Mouse (Mus musculus) hindbrain, embryonic 15.5 days (tissue): ENCODE results near the gene 6030468B19Rik. TPM values are rescaled to one million over a fixed set of nuclear protein-coding genes. Genes with fewer than 3 reads are reported as not detected.
"Not testable (repeated sequence)": the region's sequence is repeated elsewhere in the genome, so short reads cannot be mapped to it uniquely, and the experiment has no call there.

Experiments
- ATAC-seq: fragments of 200-750 bp; cut with Nextera tagmentation; 2 replicates; pipeline ENCODE4 v1.8.0; 2017; ENCODE audit warnings: low read depth, moderate number of reproducible peaks, moderate TSS enrichment; ENCODE audit not compliant: low FRiP score
- H3K27ac ChIP-seq: fragments of 300-500 bp; sonication (generic); replicated peaks from 2 replicates; pipeline ENCODE4 v1.5.1; 2015; ENCODE audit warnings: mild to moderate bottlenecking, inconsistent platforms
- H3K27me3 ChIP-seq: fragments of 300-500 bp; sonication (generic); 2 replicates; pipeline ENCODE4 v1.6.1; 2015; ENCODE audit warnings: control low read depth, inconsistent platforms
- H3K36me3 ChIP-seq: fragments of 300-500 bp; sonication (generic); 2 replicates; pipeline ENCODE4 v1.6.1; 2015; ENCODE audit warnings: control low read depth, inconsistent platforms
- H3K4me1 ChIP-seq: fragments of 300-500 bp; sonication (generic); replicated peaks from 2 replicates; pipeline ENCODE4 v1.6.1; 2015; ENCODE audit warnings: control low read depth, inconsistent platforms
- H3K4me2 ChIP-seq: fragments of 300-500 bp; sonication (generic); 2 replicates; pipeline ENCODE4 v1.6.1; 2015; ENCODE audit warnings: moderate library complexity, mild to moderate bottlenecking, inconsistent platforms
- H3K4me3 ChIP-seq: fragments of 300-500 bp; sonication (generic); 2 replicates; pipeline ENCODE4 v1.5.1; 2015; ENCODE audit warnings: mild to moderate bottlenecking, inconsistent platforms
- H3K9ac ChIP-seq: fragments of 300-500 bp; sonication (generic); 2 replicates; pipeline ENCODE4 v1.6.1; 2015; ENCODE audit warnings: inconsistent platforms
- H3K9me3 ChIP-seq: fragments of 300-500 bp; sonication (generic); 2 replicates; pipeline ENCODE4 v1.6.1; 2016; ENCODE audit warnings: control low read depth, inconsistent platforms
- WGBS: fragments of 180-500 bp; shearing (Covaris S2); methylation state at CpG from one replicate; pipeline ENCODE4 v1.1.7; 2015; 5-methylcytosine and 5-hydroxymethylcytosine counted together
- polyA plus RNA-seq: library from polyadenylated mRNA; unstranded; fragments of >200 nt; fragmentation: Nextera tagmentation; extraction: Ambion mirVana; gene quantifications from 2 replicates; pipeline ENCODE4 v1.2.1, GENCODE M21; 2015

The 6030468B19Rik gene
- polyA plus RNA-seq, 1 experiment from 2014 or later = not detected

DNA sequence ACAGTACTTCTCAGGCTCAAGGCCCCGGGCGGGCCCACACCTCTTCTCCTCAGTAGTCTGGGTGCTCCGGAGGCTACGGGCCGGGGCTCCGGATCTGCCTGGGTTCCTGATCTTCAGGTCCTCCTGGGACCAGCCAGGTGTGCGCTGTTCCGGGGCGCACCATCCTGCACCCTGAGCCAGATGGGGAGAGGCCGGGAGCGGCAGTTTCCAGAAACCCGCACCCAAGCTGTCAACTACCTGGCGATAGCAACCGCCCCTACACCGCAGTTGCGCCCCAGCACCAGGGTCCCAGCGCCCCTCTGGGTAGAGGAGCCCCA, 17.3 kb upstream of the 6030468B19Rik start:
- Histone ChIP-seq H3K4me1 (peaks cover 46% of the 10 kb centered on the region), H3K27me3 (peaks cover 30% of the 10 kb centered on the region), H3K4me3 (peak overlapping the region; percentile 30), H3K4me2 (peak overlapping the region; percentile 53), H3K9me3 (no peaks in the 10 kb centered on the region), H3K36me3 (no peaks in the 10 kb centered on the region), H3K27ac (peak overlapping the region; percentile 80), H3K9ac (peak overlapping the region; percentile 23; the same call in 1 of the 2 replicates)
- WGBS = 5% methylated on average over 17 of the region's 17 CpGs
- no peak for ATAC-seq

DNA sequence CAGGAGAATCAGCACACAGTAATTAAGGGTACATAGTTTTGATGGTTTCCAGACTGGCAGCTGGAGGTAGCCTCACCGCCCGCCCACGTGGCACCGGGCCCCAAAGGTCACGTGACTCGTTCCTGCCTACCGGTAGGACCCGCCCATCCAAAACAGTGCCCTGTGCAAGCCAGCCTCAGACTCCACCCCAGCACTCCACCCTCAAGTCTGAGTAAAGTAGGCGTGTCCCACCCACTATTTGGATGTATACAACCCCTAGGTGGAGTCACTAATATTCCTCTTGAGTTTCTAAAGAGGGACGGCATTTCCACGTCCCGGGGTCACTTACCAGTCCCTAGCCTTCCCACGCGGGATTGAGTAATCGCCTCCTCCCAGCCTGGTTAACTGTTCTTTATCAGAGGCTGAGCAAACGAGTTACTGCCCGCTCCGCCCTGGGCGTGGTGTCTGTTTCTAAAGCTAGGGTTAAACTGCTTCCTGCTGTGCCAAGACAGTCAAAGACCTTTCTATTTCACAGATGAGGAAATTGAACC, 16.8 kb upstream of the 6030468B19Rik start:
- Histone ChIP-seq H3K4me3 (peak overlapping the region; percentile 30), H3K9ac (0 out of 2 replicates have a peak overlapping the region, but pooled peaks have one; percentile 23), H3K27ac (peak overlapping the region; percentile 52), H3K27me3 (peaks cover 30% of the 10 kb centered on the region), H3K4me1 (peaks cover 46% of the 10 kb centered on the region), H3K36me3 (no peaks in the 10 kb centered on the region), H3K4me2 (peak overlapping the region; percentile 53), H3K9me3 (no peaks in the 10 kb centered on the region)
- WGBS = 5% methylated on average over 19 of the region's 19 CpGs
- ATAC-seq = no peak

DNA sequence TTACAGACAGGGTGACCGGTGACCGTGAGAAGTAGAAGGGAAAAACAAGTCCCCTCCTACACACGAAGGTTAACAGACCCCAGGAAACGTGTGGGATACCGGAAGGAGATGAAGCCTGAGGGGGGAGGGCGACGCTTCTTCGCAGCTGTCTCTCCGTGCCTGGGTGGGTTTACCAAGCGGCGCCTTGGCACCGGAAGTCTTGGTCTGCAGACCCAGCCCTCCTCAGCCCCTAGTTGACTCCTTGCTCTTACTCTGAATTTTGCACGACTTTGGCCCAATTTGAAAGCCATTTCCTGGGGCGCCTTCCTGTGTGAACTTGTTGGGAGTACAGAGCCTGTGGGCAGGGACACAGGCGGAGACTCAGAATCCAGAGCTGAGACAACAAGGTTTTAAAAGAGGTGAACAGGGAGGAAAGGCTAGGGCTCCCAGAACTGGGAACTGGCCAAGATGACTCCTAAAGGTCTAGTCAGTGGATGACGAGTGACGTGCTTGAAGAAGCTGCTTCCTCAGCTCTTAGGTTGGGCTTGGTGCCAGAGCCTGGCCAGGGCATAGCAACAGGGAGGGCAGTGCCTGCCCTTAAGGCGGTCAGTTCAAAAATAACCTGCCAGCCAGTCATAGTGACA, 16.1 kb upstream of the 6030468B19Rik start:
- Histone ChIP-seq H3K4me3 (no peak overlapping the region), H3K4me2 (peak overlapping the region; percentile 53), H3K4me1 (peaks cover 46% of the 10 kb centered on the region), H3K9ac (no peak overlapping the region), H3K9me3 (no peaks in the 10 kb centered on the region), H3K27me3 (peaks cover 30% of the 10 kb centered on the region), H3K27ac (peak overlapping the region; percentile 52), H3K36me3 (no peaks in the 10 kb centered on the region)
- ATAC-seq = no peak
- WGBS = 23% methylated on average over 18 of the region's 18 CpGs

DNA sequence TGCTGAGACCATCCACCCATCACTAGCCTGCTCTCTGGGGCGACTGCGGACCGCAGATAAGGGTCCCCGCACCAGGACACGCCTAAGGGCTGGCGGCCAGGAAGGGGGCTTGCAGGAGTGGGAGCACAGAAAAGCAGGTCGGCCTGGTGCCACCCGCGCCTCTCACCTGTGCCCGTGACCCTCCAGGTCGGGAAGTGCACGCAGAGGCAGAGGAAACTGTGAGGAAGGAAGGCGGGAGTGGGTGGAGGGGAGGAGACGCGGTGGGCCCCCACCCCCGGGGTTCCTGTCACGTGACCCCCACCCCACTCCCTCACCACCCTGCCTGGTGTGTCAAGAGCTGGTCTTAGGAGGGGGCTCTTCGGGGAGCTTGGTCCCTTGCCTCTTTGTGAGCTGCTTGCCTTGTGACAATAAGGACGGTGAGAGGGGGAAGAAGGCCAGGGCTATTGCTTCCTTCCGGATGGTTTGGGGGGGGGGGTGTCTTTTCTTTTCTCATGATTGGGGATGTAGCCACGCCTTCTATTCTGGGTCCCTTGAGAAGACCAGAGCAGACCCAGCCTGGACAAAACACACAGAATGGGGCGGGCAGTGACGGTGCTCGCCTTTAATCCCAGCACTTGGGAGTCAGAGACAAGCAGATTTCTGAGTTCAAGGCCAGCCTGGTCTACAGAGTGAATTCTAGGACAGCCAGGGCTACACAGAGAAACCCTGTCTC, 15.3 kb upstream of the 6030468B19Rik start, which contains the start of the genes Tmc8 and Tmc6:
TSS of gene Tmc8 (plus strand) at position 84 of the 712 bp plus-strand sequence.
TSS of gene Tmc6 (minus strand) at position 206 of the 712 bp plus-strand sequence.
- Histone ChIP-seq H3K9me3 (no peaks in the 10 kb centered on the region), H3K4me1 (peaks cover 46% of the 10 kb centered on the region), H3K36me3 (no peaks in the 10 kb centered on the region), H3K27ac (peak within 1 kb of the TSS; percentile 52), H3K27me3 (peaks cover 30% of the 10 kb centered on the region), H3K9ac (peak within 1 kb of the TSS; percentile 14; the same call in 1 of the 2 replicates), H3K4me2 (peak within 1 kb of the TSS; percentile 54), H3K4me3 (peak within 1 kb of the TSS; percentile 24)
- ATAC-seq = no peak
- 45% methylated on average over 24 of the region's 24 CpGs for WGBS

DNA sequence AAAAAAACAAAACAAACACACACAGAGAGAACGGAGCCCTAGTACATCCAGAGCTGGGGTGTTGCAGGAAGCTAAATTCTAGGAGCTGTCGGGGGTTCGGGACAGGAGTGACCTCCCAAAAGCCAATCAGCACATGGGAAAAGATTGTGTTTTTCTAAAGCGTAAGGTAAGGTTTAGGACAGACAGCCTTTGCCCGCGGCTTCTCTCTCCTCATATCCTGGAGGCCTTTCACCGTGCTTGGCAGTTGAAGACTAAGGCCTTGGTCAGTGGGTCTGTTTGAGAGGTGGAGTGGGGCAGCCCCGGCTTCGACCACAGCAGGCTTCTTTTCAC, 14.8 kb upstream of the 6030468B19Rik start:
- 58% methylated on average over 9 of the region's 9 CpGs for WGBS
- H3K4me2 ChIP-seq = peak overlapping the region; percentile 54
- ATAC-seq = no peak
- H3K9ac ChIP-seq = peak overlapping the region; percentile 14; the same call in 1 of the 2 replicates
- no peaks in the 10 kb centered on the region for H3K36me3 ChIP-seq
- no peaks in the 10 kb centered on the region for H3K9me3 ChIP-seq
- peaks cover 30% of the 10 kb centered on the region for H3K27me3 ChIP-seq
- H3K27ac ChIP-seq = no peak overlapping the region
- H3K4me1 ChIP-seq = peaks cover 46% of the 10 kb centered on the region
- peak overlapping the region; percentile 24 for H3K4me3 ChIP-seq

DNA sequence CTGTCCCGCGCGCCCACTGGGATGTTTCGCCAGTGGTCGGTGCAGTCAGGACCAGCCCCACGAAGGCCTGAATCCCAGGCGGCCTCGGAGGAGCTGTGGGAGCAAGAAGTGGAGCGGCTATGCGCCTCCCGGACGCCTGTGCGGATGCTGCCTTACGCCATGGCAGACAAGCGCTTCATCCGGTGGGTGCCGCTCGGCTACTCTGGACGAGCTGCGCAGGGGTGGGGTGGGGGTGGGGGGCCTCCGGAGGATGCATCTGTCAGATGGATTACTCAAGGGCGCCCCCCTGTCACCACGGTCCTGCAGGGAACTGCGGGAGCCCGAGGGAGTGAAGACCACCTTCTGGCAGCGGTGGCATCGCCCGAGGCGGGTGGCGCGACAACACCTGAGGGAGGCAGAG, 14.4 kb upstream of the 6030468B19Rik start:
- Histone ChIP-seq H3K9ac (peak overlapping the region; percentile 14; the same call in 1 of the 2 replicates), H3K36me3 (no peaks in the 10 kb centered on the region), H3K27me3 (peaks cover 30% of the 10 kb centered on the region), H3K4me1 (peaks cover 46% of the 10 kb centered on the region), H3K4me3 (peak overlapping the region; percentile 24), H3K4me2 (peak overlapping the region; percentile 54), H3K27ac (no peak overlapping the region), H3K9me3 (no peaks in the 10 kb centered on the region)
- ATAC-seq = peak; percentile 17; the same call in 1 of the 2 replicates
- 5% methylated on average over 31 of the region's 31 CpGs for WGBS

DNA sequence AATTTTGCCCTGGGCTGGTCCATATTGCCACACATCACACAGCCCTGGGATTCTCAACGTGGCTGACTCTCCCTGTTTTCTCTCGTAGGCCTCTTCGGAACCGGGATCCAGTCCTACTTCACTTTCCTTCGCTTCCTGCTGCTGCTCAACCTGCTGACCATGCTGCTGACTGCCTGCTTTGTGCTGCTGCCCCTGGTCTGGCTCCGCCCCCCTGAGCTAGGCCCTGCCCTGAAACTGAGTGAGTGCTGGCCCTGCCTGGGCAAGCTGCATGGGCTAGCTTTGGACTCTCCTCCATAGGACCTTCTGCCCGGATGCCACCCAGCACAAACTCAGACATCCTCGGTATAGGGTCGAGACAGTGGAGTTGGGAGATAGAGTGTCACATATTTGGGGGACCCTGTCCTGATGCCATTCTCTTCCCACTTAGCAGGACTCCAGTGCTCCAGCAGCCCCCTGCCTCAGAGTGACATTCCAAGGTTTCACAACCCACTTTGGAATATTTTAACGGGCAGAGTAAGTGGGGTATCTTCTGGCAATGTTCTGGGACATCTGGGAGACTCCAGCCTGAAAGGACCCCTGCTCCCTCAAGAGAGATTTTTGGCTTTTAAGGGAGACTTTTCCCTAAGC, 13.7 kb upstream of the 6030468B19Rik start:
- Histone ChIP-seq H3K27me3 (peaks cover 27% of the 10 kb centered on the region), H3K4me1 (peaks cover 42% of the 10 kb centered on the region), H3K4me2 (peak overlapping the region; percentile 54), H3K9ac (peak overlapping the region; percentile 14; the same call in 1 of the 2 replicates), H3K36me3 (no peaks in the 10 kb centered on the region), H3K4me3 (peak overlapping the region; percentile 24; the same call in 1 of the 2 replicates), H3K27ac (no peak overlapping the region), H3K9me3 (no peaks in the 10 kb centered on the region)
- 42% methylated on average over 10 of the region's 10 CpGs for WGBS
- no peak for ATAC-seq

DNA sequence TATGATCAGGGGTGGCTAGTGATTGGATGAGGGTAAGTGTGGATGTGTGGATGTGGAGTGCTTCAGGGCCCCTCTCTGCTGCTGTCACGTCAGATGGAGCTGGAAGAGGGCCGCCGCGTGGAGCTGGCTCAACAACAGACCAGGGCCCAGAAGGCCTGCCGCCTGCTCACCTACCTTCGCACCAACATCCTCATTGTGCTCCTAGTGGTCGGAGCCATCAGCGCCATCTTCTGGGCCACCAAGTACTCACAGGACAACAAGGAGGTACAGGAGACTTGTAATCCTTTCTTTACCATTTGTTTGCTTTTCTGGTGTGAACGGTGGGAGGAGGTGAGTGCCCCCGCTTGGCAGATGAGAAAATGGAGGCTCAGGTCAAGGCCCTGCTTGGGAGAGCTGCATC, 11.2 kb upstream of the 6030468B19Rik start:
- H3K27me3 ChIP-seq = peaks cover 28% of the 10 kb centered on the region
- WGBS = 12% methylated on average over 10 of the region's 10 CpGs

DNA sequence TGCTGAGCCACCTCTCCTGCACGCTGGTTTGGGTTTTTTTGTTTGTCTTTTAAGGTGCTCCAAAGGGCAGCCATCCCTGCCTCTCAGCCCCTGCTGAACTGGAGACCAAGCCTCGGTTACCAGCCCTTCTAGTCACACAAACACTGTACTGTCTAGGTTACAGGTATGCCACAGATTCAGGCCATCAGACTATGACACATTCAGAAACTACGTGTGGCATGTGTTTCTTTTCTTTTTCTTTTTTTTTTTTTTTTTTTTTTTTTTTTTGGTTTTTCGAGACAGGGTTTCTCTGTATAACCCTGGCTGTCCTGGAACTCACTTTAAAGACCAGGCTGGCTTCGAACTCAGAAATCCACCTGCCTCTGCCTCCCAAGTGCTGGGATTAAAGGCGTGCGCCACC, 9.0 kb upstream of the 6030468B19Rik start:
- H3K9ac ChIP-seq, H3K27ac ChIP-seq, H3K36me3 ChIP-seq, H3K4me2 ChIP-seq, ATAC-seq, H3K9me3 ChIP-seq, H3K4me3 ChIP-seq, H3K4me1 ChIP-seq: not testable (repeated sequence)
- 87% methylated on average over 7 of the region's 7 CpGs for WGBS
- H3K27me3 ChIP-seq = peaks cover 22% of the 10 kb centered on the region; the same call in 1 of the 2 replicates

More for the DNA sequence above, 11.2 kb upstream of the 6030468B19Rik start:
- H3K9me3 ChIP-seq = no peaks in the 10 kb centered on the region
- no peak overlapping the region for H3K9ac ChIP-seq
- no peak for ATAC-seq
- H3K4me3 ChIP-seq = no peak overlapping the region
- H3K4me2 ChIP-seq = no peak overlapping the region
- H3K4me1 ChIP-seq = peaks cover 17% of the 10 kb centered on the region
- H3K27ac ChIP-seq = no peak overlapping the region
- no peaks in the 10 kb centered on the region for H3K36me3 ChIP-seq

DNA sequence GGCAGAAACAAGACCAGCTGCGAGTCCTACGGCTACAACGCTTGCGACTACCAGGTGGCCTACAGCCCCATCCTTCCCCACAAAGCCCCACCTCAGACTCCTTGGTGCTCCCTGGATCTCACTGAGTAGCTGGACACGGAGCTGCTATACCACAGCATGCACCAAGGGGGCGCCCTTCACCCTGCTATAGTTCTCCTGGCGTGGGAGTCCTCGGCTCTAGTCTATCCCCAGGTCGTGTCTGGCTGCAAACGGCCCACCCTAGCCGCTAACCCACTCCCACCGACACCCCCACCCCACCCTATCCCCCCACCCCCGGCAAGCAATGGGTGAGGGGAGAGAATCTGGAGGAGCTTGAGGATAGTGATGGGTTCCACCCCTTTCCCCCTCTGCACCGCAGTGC, 7.2 kb upstream of the 6030468B19Rik start:
- no peaks in the 10 kb centered on the region for H3K4me1 ChIP-seq
- no peaks in the 10 kb centered on the region for H3K36me3 ChIP-seq
- peak overlapping the region; percentile 27; the same call in 1 of the 2 replicates for H3K4me2 ChIP-seq
- peaks cover 22% of the 10 kb centered on the region; the same call in 1 of the 2 replicates for H3K27me3 ChIP-seq
- no peak overlapping the region for H3K27ac ChIP-seq
- WGBS = 5% methylated on average over 14 of the region's 14 CpGs
- H3K9ac ChIP-seq = no peak overlapping the region
- no peaks in the 10 kb centered on the region for H3K9me3 ChIP-seq
- H3K4me3 ChIP-seq = no peak overlapping the region
- ATAC-seq = no peak

DNA sequence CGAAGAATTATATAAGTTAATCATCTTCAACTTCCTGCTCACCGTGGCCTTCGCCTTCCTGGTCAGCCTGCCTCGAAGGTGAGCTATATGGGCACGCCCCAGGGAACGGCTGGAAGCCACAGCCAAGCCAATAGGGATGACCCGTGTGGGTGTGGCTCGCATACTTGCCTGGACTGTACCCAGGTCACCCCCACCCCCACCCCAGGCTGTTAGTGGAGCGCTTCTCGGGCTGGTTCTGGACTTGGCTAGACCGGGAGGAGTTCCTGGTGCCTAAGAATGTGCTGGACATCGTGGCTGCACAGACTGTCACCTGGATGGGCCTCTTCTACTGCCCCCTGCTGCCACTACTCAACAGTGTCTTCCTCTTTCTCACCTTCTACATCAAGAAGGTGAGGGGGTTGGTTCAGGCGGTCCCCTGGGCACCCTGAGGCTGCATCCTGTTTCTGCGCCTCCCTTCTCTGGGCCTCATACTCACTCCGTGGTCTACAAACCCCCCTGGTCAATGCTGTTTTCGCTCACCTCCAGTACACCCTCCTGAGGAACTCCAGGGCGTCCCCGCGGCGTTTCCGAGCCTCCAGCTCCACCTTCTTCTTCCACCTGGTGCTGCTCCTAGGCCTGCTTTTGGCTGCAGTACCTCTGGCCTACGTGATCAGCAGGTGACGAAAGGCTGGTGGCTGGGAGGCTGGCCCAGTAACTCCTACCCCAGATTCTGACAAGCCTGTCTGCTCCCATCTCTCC, 6.6 kb upstream of the 6030468B19Rik start:
- no peak for ATAC-seq
- H3K4me1 ChIP-seq = no peaks in the 10 kb centered on the region
- H3K36me3 ChIP-seq = no peaks in the 10 kb centered on the region
- peaks cover 22% of the 10 kb centered on the region; the same call in 1 of the 2 replicates for H3K27me3 ChIP-seq
- H3K9ac ChIP-seq = no peak overlapping the region
- WGBS = 37% methylated on average over 23 of the region's 23 CpGs
- H3K9me3 ChIP-seq = no peaks in the 10 kb centered on the region
- H3K4me3 ChIP-seq = no peak overlapping the region
- H3K27ac ChIP-seq = no peak overlapping the region
- peak overlapping the region; percentile 27; the same call in 1 of the 2 replicates for H3K4me2 ChIP-seq
